Mouse (Mus musculus): Measurements from ENCODE around the gene Zc4h2.

GRCm38 (mm10) chrX:95657804-95658599, at the start of gene Zc4h2:
- TF ChIP-seq POLR2A (IDR thresholded peaks at IDR 0.05; ENCODE audit: insufficient read length, low read depth) (no peak), CEBPB (IDR thresholded peaks at IDR 0.05; ENCODE audit: insufficient read depth, poor library complexity, severe bottlenecking) (no peak), USF1 (IDR thresholded peaks at IDR 0.05; ENCODE audit: low read depth) (no peak)

Data from myocyte (in vitro differentiated cells).